In genomic region chr9:55332949-55333348, GRCm38 (mm10) we compare ENCODE assay signal across 10 mouse cellular contexts. TPM values are rescaled to one million over a fixed set of nuclear protein-coding genes. Genes with fewer than 3 reads are reported as not detected.
DNase-seq lines count a peak whose midpoint lies in the region; ATAC-seq and TF ChIP-seq lines count a peak whose summit lies in the region.
"Had no signal": no experiment of that assay in that cellular context is flagged by ENCODE, and none has a peak within 500 bp of the region (broad histone marks: within the 10 kb centered on the region; RNA-seq: fewer than 3 reads in every experiment).

No protein-coding gene starts in this region.

- 28% methylated on average over 7 of the region's 7 CpGs for WGBS in kidney, adult 2 months
- 20% methylated on average over 7 of the region's 7 CpGs for WGBS in forebrain, postnatal 0 days

- H3K4me2 ChIP-seq in forebrain, postnatal 0 days (ENCODE audit: low read depth): 0 out of 2 replicates have a peak overlapping the region, but pooled peaks have one; percentile 9
- H3K4me2 ChIP-seq: liver, embryonic 13.5 days had no signal

- H3K9ac ChIP-seq in forebrain, postnatal 0 days: no peak overlapping the region
- H3K9ac ChIP-seq: liver, embryonic 13.5 days had no signal

- TF ChIP-seq POLR2A in kidney, adult 2 months (IDR thresholded peaks at IDR 0.05; ENCODE audit: low read depth, low read length): no peak

- no peaks in the 10 kb centered on the region for H3K27me3 ChIP-seq in kidney, adult 2 months (replicated peaks; ENCODE audit: control insufficient read depth, insufficient read depth, low read length)
- H3K27me3 ChIP-seq in forebrain, postnatal 0 days (ENCODE audit: insufficient read depth, low read length): peaks cover 2% of the 10 kb centered on the region; the same call in 1 of the 2 replicates

- H3K36me3 ChIP-seq in kidney, adult 2 months (ENCODE audit: control insufficient read depth, insufficient read depth, low read length): no peaks in the 10 kb centered on the region
- no peaks in the 10 kb centered on the region for H3K36me3 ChIP-seq in forebrain, postnatal 0 days (ENCODE audit: insufficient read depth)
- H3K36me3 ChIP-seq: liver, embryonic 13.5 days had no signal

- DNase-seq in kidney, adult 2 months: peak; percentile 32
- no peak for DNase-seq in kidney, adult 9 months
- DNase-seq in adrenal gland, postnatal 4 days (ENCODE audit: low spot score in 2 of 2): peak; percentile 14 to 33
- peak; percentile 69 for DNase-seq in forebrain, postnatal 0 days
- DNase-seq in layer of hippocampus, adult 2 months (ENCODE audit: low spot score in 2 of 2): peak; percentile 38 to 56
- peak; percentile 60 to 63 for DNase-seq in right cerebral cortex, postnatal 10 days (ENCODE audit: low spot score in 2 of 2)
- DNase-seq in spleen, postnatal 4 days (ENCODE audit: low spot score in 2 of 2): no peak
- no peak for DNase-seq in left cerebral cortex, adult 11 months (ENCODE audit: low spot score)
- DNase-seq: liver, embryonic 13.5 days had no signal

- no peak overlapping the region for H3K4me3 ChIP-seq in kidney, adult 2 months (ENCODE audit: insufficient read depth, low read depth, low read length)
- no peak overlapping the region for H3K4me3 ChIP-seq in forebrain, postnatal 0 days (ENCODE audit: low read depth, low read length)
- peak overlapping the region; percentile 6; the same call in 1 of the 2 replicates for H3K4me3 ChIP-seq in layer of hippocampus, adult 2 months
- H3K4me3 ChIP-seq: liver, embryonic 13.5 days had no signal

- ATAC-seq in forebrain, postnatal 0 days: peak; percentile 84

- TF ChIP-seq CTCF in kidney, adult 2 months (conservative IDR thresholded peaks at IDR 0.05; ENCODE audit: insufficient read depth, insufficient read length, low read depth, low read length): no peak; the same call in 1 of the 2 replicates
- TF ChIP-seq CTCF in forebrain, postnatal 0 days (IDR thresholded peaks at IDR 0.05; ENCODE audit: low read depth): no peak
- TF ChIP-seq CTCF in layer of hippocampus, adult 2 months (conservative IDR thresholded peaks at IDR 0.05): peak; percentile 35

- no peak overlapping the region for H3K27ac ChIP-seq in kidney, adult 2 months (ENCODE audit: insufficient read depth, low read depth, low read length)
- H3K27ac ChIP-seq in forebrain, postnatal 0 days (ENCODE audit: low read depth, low read length): no peak overlapping the region
- H3K27ac ChIP-seq in layer of hippocampus, adult 2 months: no peak overlapping the region
- H3K27ac ChIP-seq: liver, embryonic 13.5 days had no signal

- H3K9me3 ChIP-seq in forebrain, postnatal 0 days (ENCODE audit: low read length): no peaks in the 10 kb centered on the region
- H3K9me3 ChIP-seq: liver, embryonic 13.5 days had no signal

- H3K4me1 ChIP-seq in kidney, adult 2 months (ENCODE audit: control insufficient read depth, insufficient read depth, low read length): no peaks in the 10 kb centered on the region
- no peaks in the 10 kb centered on the region for H3K4me1 ChIP-seq in forebrain, postnatal 0 days (ENCODE audit: insufficient read depth)
- H3K4me1 ChIP-seq: liver, embryonic 13.5 days had no signal

RNA-seq across cellular contexts. Expression of gene Tmem266, which starts 6.2 kb away (rescaled TPM):
- 0.23 and 0.31 TPM in 2 replicates for polyA plus RNA-seq in kidney, adult 2 months (2012; rRNA removed)
- 1 to 10 TPM; 1.7 TPM for total RNA-seq in adrenal gland, postnatal 4 days (2021)
- total RNA-seq in forebrain, postnatal 0 days (2014; rRNA removed): 7.8 and 8.9 TPM in 2 replicates
- polyA plus RNA-seq in forebrain, postnatal 0 days (2015; fragmentation: Nextera tagmentation; extraction: Ambion mirVana): 3.7 and 4.8 TPM in 2 replicates
- total RNA-seq in layer of hippocampus, adult 2 months (2021): 1 to 10 TPM; 5.8 to 6.1 TPM
- total RNA-seq: MEL had no signal
- polyA plus RNA-seq: liver, embryonic 13.5 days had no signal

RNA-seq across cellular contexts. Expression of gene Nrg4, which starts 6.3 kb away (rescaled TPM):
- polyA plus RNA-seq in kidney, adult 2 months (2012; rRNA removed): 8.3 and 11.4 TPM in 2 replicates
- 1 to 10 TPM; 4.0 to 5.4 TPM for total RNA-seq in adrenal gland, postnatal 4 days (2021)
- 0.24 and 1.8 TPM in 2 replicates for total RNA-seq in forebrain, postnatal 0 days (2014; rRNA removed)
- 0.42 and 0.94 TPM in 2 replicates for polyA plus RNA-seq in forebrain, postnatal 0 days (2015; fragmentation: Nextera tagmentation; extraction: Ambion mirVana)
- 1 to 10 TPM in 1 of 2 experiments, under 1 TPM in 1; 0.97 to 1.3 TPM for total RNA-seq in layer of hippocampus, adult 2 months (2021)

Comparison
In these comparisons a context has a peak if more than half of its experiments do, and no peak if none do; other contexts are left out.
1. DNase-seq: peak in kidney, adult 2 months (single experiment), adrenal gland, postnatal 4 days (2 of 2), forebrain, postnatal 0 days (single experiment), layer of hippocampus, adult 2 months (2 of 2) and right cerebral cortex, postnatal 10 days (2 of 2); none in kidney, adult 9 months (single experiment), spleen, postnatal 4 days (0 of 2) and left cerebral cortex, adult 11 months (single experiment).